Mouse (Mus musculus) cerebellum, adult 2 months (tissue): ENCODE data around the gene Map1b.

Source experiments
- CTCF ChIP-seq: fragments of 200-500 bp; IDR thresholded peaks from 2 replicates; pipeline ENCODE4 v1.5.1; 2011; ENCODE audit warnings: low read depth, mild to moderate bottlenecking, control low read depth, low read length, moderate library complexity, borderline replicate concordance; ENCODE audit not compliant: insufficient read depth
- POLR2A ChIP-seq: fragments of 200-500 bp; IDR thresholded peaks from 2 replicates; pipeline ENCODE4 v1.6.1; 2011; ENCODE audit warnings: low read length, control low read depth, borderline replicate concordance; ENCODE audit not compliant: insufficient read depth

DNA sequence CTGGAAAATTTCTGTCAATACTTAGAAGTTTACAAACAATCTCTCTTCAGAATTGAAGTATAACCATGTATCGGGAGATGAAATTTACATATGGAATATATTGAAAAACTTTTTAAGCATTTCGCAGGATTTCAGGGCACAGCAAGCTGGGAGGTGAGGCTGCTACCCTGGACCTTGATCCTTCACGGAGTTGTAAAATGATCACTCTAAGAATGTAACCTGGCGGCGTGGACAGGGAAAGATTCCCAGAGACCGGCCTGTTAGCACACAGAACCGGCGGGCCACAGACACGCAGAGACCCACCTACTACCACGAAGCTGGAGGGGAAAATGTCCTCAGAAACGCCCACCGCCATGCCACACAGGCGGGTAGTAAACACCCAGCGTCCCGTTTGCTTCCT, 41.5 kb upstream of the Map1b start:
- TF ChIP-seq CTCF (no peak), POLR2A (no peak)
